ENCODE assay signal across 25 mouse cellular contexts in the genomic region with DNA sequence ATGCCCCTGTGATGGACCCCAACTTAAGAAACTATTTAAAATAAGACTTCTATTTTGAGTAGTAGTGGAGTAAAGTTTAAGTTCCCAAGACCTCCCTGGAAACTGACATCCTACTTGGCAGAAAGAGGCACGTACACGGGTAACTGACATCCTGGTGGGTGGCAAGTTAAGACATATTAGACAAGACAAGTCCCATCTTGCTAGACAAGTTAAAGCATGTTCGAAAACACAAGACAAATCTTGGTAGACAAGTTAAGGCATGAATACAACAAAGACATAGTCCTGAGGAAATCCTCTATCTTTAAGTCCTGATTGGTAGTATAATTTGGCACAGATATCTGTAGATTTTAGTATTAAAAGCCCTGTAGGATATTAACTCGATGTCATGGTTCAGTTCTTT.
"Had no signal": no experiment of that assay in that cellular context is flagged by ENCODE, and none has a peak within 500 bp of the region (broad histone marks: within the 10 kb centered on the region; RNA-seq: fewer than 3 reads in every experiment).

No protein-coding gene starts in this region.

- H3K27me3 ChIP-seq: embryonic facial prominence, embryonic 12.5 days; embryonic facial prominence, embryonic 13.5 days; embryonic facial prominence, embryonic 15.5 days; forebrain, embryonic 12.5 days; forebrain, embryonic 13.5 days; forebrain, embryonic 15.5 days had no signal

- H3K36me3 ChIP-seq: embryonic facial prominence, embryonic 10.5 days; embryonic facial prominence, embryonic 12.5 days; embryonic facial prominence, embryonic 13.5 days; embryonic facial prominence, embryonic 15.5 days; forebrain, embryonic 10.5 days; forebrain, embryonic 12.5 days; forebrain, embryonic 15.5 days had no signal

- H3K4me3 ChIP-seq: embryonic facial prominence, embryonic 10.5 days; embryonic facial prominence, embryonic 12.5 days; embryonic facial prominence, embryonic 13.5 days; embryonic facial prominence, embryonic 15.5 days; erythroblast, embryonic 14.5 days; forebrain, embryonic 10.5 days; forebrain, embryonic 12.5 days; forebrain, embryonic 13.5 days; forebrain, embryonic 15.5 days; gastrocnemius, adult 2 months; heart, adult 2 months had no signal

- DNase-seq: cerebellum, adult 9-10 months; cerebellum, adult 9-11 months; cerebellum, postnatal 10 days; cerebellum, postnatal 14 days; cerebellum, postnatal 25 days; cerebellum, postnatal 36 days; embryo, embryonic 11 days; forebrain, postnatal 0 days; gastrocnemius, adult 2 months; gastrocnemius, postnatal 10 days; gastrocnemius, postnatal 14 days; gastrocnemius, postnatal 25 days; gastrocnemius, postnatal 36 days; heart, adult 11 months; heart, adult 18-20 months; heart, adult 2 months had no signal

- H3K9me3 ChIP-seq: embryonic facial prominence, embryonic 10.5 days; embryonic facial prominence, embryonic 12.5 days; embryonic facial prominence, embryonic 15.5 days; forebrain, embryonic 10.5 days; forebrain, embryonic 12.5 days; forebrain, embryonic 13.5 days; forebrain, embryonic 15.5 days had no signal

- H3K4me1 ChIP-seq: embryonic facial prominence, embryonic 10.5 days; embryonic facial prominence, embryonic 12.5 days; embryonic facial prominence, embryonic 13.5 days; embryonic facial prominence, embryonic 15.5 days; forebrain, embryonic 10.5 days; forebrain, embryonic 12.5 days; forebrain, embryonic 13.5 days; forebrain, embryonic 15.5 days had no signal

- H3K27ac ChIP-seq: embryonic facial prominence, embryonic 10.5 days; embryonic facial prominence, embryonic 12.5 days; embryonic facial prominence, embryonic 13.5 days; embryonic facial prominence, embryonic 15.5 days; forebrain, embryonic 10.5 days; forebrain, embryonic 12.5 days; forebrain, embryonic 13.5 days; forebrain, embryonic 15.5 days; gastrocnemius, adult 2 months; heart, adult 2 months had no signal

- H3K4me2 ChIP-seq: embryonic facial prominence, embryonic 12.5 days; embryonic facial prominence, embryonic 13.5 days; embryonic facial prominence, embryonic 15.5 days; forebrain, embryonic 12.5 days; forebrain, embryonic 13.5 days; forebrain, embryonic 15.5 days had no signal

- H3K9ac ChIP-seq: embryonic facial prominence, embryonic 12.5 days; embryonic facial prominence, embryonic 13.5 days; embryonic facial prominence, embryonic 15.5 days; forebrain, embryonic 12.5 days; forebrain, embryonic 13.5 days; forebrain, embryonic 15.5 days; forebrain, postnatal 0 days had no signal
